Mouse (Mus musculus): ENCODE results near the gene Fam163a. TPM values are rescaled to one million over a fixed set of nuclear protein-coding genes. Genes with fewer than 3 reads are reported as not detected.
A peak's percentile ranks its signal among the peaks of the same experiment; 100 is the strongest.

Fam163a gene
- total and polyA plus RNA-seq, 2 experiments: 0.02 TPM; not detected in 1

DNA sequence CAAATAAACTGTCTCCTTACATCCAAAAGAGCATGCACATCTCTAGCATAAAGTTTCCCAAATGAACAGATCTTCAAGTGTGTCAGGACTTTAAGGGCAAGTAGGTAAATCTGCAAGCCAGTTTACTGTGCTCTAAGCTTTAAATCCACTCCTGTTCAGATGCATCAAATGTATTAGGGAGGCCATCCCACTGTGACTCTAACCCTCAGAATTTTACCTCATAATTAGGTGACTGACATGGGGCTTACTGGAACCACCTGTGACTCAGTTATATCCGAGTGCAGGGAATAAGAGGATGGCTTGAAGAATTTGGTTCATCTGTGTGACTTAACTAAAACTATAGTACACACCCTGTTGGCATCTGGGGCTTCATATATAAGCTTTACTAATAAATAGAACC, 170.2 kb downstream of the Fam163a start:
- H3K27ac ChIP-seq (replicated peaks; ENCODE audit: insufficient read depth, low read depth, low read length): no peak overlapping the region
- H3K4me3 ChIP-seq (ENCODE audit: insufficient read depth, low read depth, low read length): peak overlapping the region; percentile 39; the same call in 1 of the 2 replicates
- peaks cover 10% of the 10 kb centered on the region; the same call in 1 of the 2 replicates for H3K79me2 ChIP-seq (ENCODE audit: control insufficient read depth, insufficient read depth, low read length)
- no peak for DNase-seq (ENCODE audit: extremely low read depth, low read depth, low spot score)
- H3K9ac ChIP-seq (ENCODE audit: low read depth, low read length): no peak overlapping the region
- peaks cover 5% of the 10 kb centered on the region; the same call in 1 of the 2 replicates for H3K4me1 ChIP-seq (ENCODE audit: control insufficient read depth, insufficient read depth, low read length)
- H3K27me3 ChIP-seq (ENCODE audit: control insufficient read depth, insufficient read depth, low read length): no peaks in the 10 kb centered on the region
- TF ChIP-seq CTCF (IDR thresholded peaks at IDR 0.05; ENCODE audit: low read depth, low read length): no peak
- TF ChIP-seq POLR2A (IDR thresholded peaks at IDR 0.05; ENCODE audit: extremely low read depth, insufficient read depth, low read length): no peak
- WGBS: 28% methylated on average over 1 of the region's 1 CpGs
- H3K36me3 ChIP-seq (ENCODE audit: control insufficient read depth, insufficient read depth, low read length): peaks cover 33% of the 10 kb centered on the region

DNA sequence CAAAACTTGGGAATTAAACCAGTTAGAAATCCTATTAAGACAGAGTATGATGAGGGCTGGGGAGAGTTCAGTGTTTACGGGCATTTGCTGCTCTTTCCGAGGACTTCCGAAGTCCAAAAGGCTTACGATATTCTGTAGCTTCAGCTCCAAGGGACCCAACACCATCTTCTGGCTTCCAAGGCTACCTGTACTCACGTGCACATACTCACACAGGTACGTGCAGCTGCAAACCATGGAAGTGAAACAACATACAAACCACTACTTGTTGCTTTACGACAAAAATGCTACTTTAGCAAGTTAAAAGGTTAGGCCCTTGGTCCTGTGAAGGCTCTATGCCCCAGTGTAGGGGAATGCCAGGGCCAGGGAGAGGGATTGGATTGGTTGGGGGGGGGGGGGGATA, 170.9 kb downstream of the Fam163a start:
- Histone ChIP-seq H3K4me1 (ENCODE audit: control insufficient read depth, insufficient read depth, low read length) (peaks cover 5% of the 10 kb centered on the region; the same call in 1 of the 2 replicates), H3K9ac (ENCODE audit: low read depth, low read length) (no peak overlapping the region), H3K79me2 (ENCODE audit: control insufficient read depth, insufficient read depth, low read length) (peaks cover 5% of the 10 kb centered on the region; the same call in 1 of the 2 replicates), H3K4me3 (ENCODE audit: insufficient read depth, low read depth, low read length) (no peak overlapping the region), H3K27me3 (ENCODE audit: control insufficient read depth, insufficient read depth, low read length) (no peaks in the 10 kb centered on the region), H3K36me3 (ENCODE audit: control insufficient read depth, insufficient read depth, low read length) (peaks cover 39% of the 10 kb centered on the region), H3K27ac (replicated peaks; ENCODE audit: insufficient read depth, low read depth, low read length) (no peak overlapping the region)
- WGBS: 95% methylated on average over 7 of the region's 7 CpGs
- no peak for TF ChIP-seq POLR2A (IDR thresholded peaks at IDR 0.05; ENCODE audit: extremely low read depth, insufficient read depth, low read length)
- TF ChIP-seq CTCF (IDR thresholded peaks at IDR 0.05; ENCODE audit: low read depth, low read length): no peak
- DNase-seq (ENCODE audit: extremely low read depth, low read depth, low spot score): no peak

DNA sequence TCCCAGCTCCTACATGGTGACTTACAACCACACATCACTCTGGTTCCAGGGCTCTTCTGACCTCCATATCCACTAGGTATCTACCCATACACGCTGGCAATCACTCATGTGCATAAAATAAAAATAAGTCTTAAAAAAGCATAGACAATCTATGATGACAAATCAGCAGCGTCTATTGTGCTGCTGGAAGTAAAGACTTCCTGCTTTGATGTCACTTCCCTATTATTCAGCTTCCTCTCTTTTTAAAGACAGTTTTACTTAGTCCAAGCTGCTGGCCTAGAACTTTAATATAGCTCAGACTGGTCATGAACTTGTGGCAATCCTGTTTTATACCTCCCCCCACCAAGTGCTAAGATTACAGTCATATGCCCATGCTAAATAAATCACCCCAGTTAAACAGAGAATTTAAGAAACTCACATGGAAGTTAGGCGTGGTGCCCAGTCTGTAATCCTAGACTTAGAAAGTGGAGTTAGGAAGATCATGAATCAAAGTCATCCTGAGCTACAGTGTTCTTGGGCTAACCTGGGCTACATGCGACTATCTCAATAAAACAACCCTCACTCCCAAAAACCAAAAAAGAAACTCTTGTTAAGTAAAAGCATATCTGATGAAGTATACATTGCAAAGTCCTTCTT, 176.4 kb downstream of the Fam163a start:
- WGBS: 82% methylated on average over 4 of the region's 4 CpGs
- H3K9ac ChIP-seq (ENCODE audit: low read depth, low read length): no peak overlapping the region
- peaks cover 9% of the 10 kb centered on the region; the same call in 1 of the 2 replicates for H3K79me2 ChIP-seq (ENCODE audit: control insufficient read depth, insufficient read depth, low read length)
- no peaks in the 10 kb centered on the region for H3K27me3 ChIP-seq (ENCODE audit: control insufficient read depth, insufficient read depth, low read length)
- no peak for TF ChIP-seq CTCF (IDR thresholded peaks at IDR 0.05; ENCODE audit: low read depth, low read length)
- no peak for TF ChIP-seq POLR2A (IDR thresholded peaks at IDR 0.05; ENCODE audit: extremely low read depth, insufficient read depth, low read length)
- H3K4me1 ChIP-seq (ENCODE audit: control insufficient read depth, insufficient read depth, low read length): no peaks in the 10 kb centered on the region
- no peak for DNase-seq (ENCODE audit: extremely low read depth, low read depth, low spot score)
- no peak overlapping the region for H3K4me3 ChIP-seq (ENCODE audit: insufficient read depth, low read depth, low read length)
- 0 out of 2 replicates have a peak overlapping the region, but pooled peaks have one; percentile 10 for H3K27ac ChIP-seq (replicated peaks; ENCODE audit: insufficient read depth, low read depth, low read length)
- peaks cover 62% of the 10 kb centered on the region for H3K36me3 ChIP-seq (ENCODE audit: control insufficient read depth, insufficient read depth, low read length)

DNA sequence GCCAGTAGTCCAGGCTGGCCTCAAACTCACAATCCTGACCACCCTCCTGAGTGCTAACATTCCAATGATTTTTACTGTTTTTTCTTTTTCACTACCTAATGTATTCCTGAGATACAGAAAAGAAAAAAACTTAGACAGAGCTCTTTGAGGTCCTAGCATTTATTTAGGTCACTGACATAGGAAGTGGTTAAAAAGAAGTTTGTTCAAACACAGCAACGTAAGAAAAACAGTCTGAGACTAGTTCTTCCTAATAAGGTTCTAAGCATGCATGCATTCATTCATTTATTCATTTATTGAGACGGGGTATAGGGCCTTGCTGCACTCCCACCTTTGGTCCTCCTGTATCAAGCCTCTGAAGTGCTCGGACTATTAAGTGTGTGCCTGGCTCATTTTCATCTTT, 177.0 kb downstream of the Fam163a start:
- Histone ChIP-seq H3K79me2 (ENCODE audit: control insufficient read depth, insufficient read depth, low read length) (peaks cover 9% of the 10 kb centered on the region; the same call in 1 of the 2 replicates), H3K4me3 (ENCODE audit: insufficient read depth, low read depth, low read length) (no peak overlapping the region), H3K36me3 (ENCODE audit: control insufficient read depth, insufficient read depth, low read length) (peaks cover 58% of the 10 kb centered on the region), H3K9ac (ENCODE audit: low read depth, low read length) (no peak overlapping the region), H3K4me1 (ENCODE audit: control insufficient read depth, insufficient read depth, low read length) (no peaks in the 10 kb centered on the region), H3K27ac (replicated peaks; ENCODE audit: insufficient read depth, low read depth, low read length) (0 out of 2 replicates have a peak overlapping the region, but pooled peaks have one; percentile 10), H3K27me3 (ENCODE audit: control insufficient read depth, insufficient read depth, low read length) (no peaks in the 10 kb centered on the region)
- no peak for TF ChIP-seq POLR2A (IDR thresholded peaks at IDR 0.05; ENCODE audit: extremely low read depth, insufficient read depth, low read length)
- TF ChIP-seq CTCF (IDR thresholded peaks at IDR 0.05; ENCODE audit: low read depth, low read length): no peak
- WGBS: 84% methylated on average over 3 of the region's 3 CpGs
- no peak for DNase-seq (ENCODE audit: extremely low read depth, low read depth, low spot score)

Other genes with a start within 250 kb of the Fam163a start
- 11.7 and 15.2 TPM in 2 replicates for gene Cep350, start 231.8 kb downstream of the Fam163a start, total RNA-seq (2014; rRNA removed)
- 2.3 and 2.4 TPM in 2 replicates for gene Cep350, start 231.8 kb downstream of the Fam163a start, polyA plus RNA-seq (2012; rRNA removed)
- 110 and 118 TPM in 2 replicates for gene Tor1aip2, start 169.6 kb downstream of the Fam163a start, total RNA-seq (2014; rRNA removed)
- 82.6 and 90.2 TPM in 2 replicates for gene Tor1aip2, start 169.6 kb downstream of the Fam163a start, polyA plus RNA-seq (2012; rRNA removed)
- gene Tor1aip1, start 168.5 kb downstream of the Fam163a start, total RNA-seq (2014; rRNA removed): 26.4 and 32.6 TPM in 2 replicates
- gene Tor1aip1, start 168.5 kb downstream of the Fam163a start, polyA plus RNA-seq (2012; rRNA removed): 19.9 and 25.7 TPM in 2 replicates
- not detected in 2 replicates for gene Tdrd5, start 98.6 kb upstream of the Fam163a start, total RNA-seq (2014; rRNA removed)
- not detected in 2 replicates for gene Tdrd5, start 98.6 kb upstream of the Fam163a start, polyA plus RNA-seq (2012; rRNA removed)
- not detected in 2 replicates for gene Nphs2, start 105.7 kb upstream of the Fam163a start, total RNA-seq (2014; rRNA removed)
- not detected in 2 replicates for gene Nphs2, start 105.7 kb upstream of the Fam163a start, polyA plus RNA-seq (2012; rRNA removed)
- gene Gm2000, start 161.0 kb upstream of the Fam163a start, total RNA-seq (2014; rRNA removed): 21.7 and 55.0 TPM in 2 replicates
- gene Gm2000, start 161.0 kb upstream of the Fam163a start, polyA plus RNA-seq (2012; rRNA removed): 8.4 and 10.0 TPM in 2 replicates
- gene Axdnd1, start 216.1 kb upstream of the Fam163a start, total RNA-seq (2014; rRNA removed): not detected in 2 replicates
- not detected in 2 replicates for gene Axdnd1, start 216.1 kb upstream of the Fam163a start, polyA plus RNA-seq (2012; rRNA removed)